Mouse (Mus musculus): ENCODE measurements around the gene Aspdh.

- TF ChIP-seq POLR2A (IDR thresholded peaks at IDR 0.05; ENCODE audit: insufficient read depth, low read length) (no peak), CTCF (IDR thresholded peaks at IDR 0.05; ENCODE audit: low read depth, low read length) (no peak), EP300 (IDR thresholded peaks at IDR 0.05; ENCODE audit: insufficient read depth, low read depth, low read length) (no peak)
Measured at GRCm38 (mm10) chr7:44446070-44446855, 18.9 kb upstream of the Aspdh start.

Measured in ES-Bruce4 (cell line).